Mouse (Mus musculus): ENCODE data around the gene Fblim1. TPM values are rescaled to one million over a fixed set of nuclear protein-coding genes. Genes with fewer than 3 reads are reported as not detected.
"Not testable (repeated sequence)": the region's sequence is repeated elsewhere in the genome, so short reads cannot be mapped to it uniquely, and the experiment has no call there.

Fblim1 gene
- polyA plus RNA-seq, 1 experiment from 2014 or later: 1.7 TPM

DNA sequence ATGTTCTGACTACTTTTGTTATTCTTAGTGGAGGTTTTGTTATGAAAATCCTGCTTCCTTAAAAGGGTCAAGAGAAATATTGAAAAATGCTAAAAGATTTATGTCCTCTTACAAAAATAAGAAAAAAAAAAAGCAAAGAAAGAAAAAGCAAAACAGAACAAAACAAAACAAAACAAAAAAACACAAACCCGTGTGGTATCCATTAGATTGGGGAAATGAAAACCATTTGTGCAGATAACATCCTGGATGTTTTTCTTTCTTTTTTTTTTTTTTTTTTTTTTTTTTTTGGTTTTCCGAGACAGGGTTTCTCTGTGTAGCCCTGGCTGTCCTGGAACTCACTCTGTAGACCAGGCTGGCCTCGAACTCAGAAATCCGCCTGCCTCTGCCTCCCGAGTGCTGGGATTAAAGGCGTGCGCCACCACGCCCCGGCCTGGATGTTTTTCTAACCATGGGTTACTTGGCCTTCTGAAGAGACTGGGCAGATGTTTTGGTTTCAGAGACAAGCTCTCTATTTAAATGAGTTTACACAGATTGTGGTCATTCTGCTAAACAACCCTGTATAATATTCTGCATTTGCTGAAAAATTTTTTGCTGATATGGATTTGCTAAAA is 51.5 kb downstream of the Fblim1 start:
- not testable (repeated sequence) for H3K4me2 ChIP-seq; H3K4me3 ChIP-seq (replicated peaks); H3K27ac ChIP-seq (replicated peaks); H3K9me3 ChIP-seq (replicated peaks); ATAC-seq (ENCODE audit: insufficient read depth); H3K27me3 ChIP-seq; H3K36me3 ChIP-seq (replicated peaks); H3K9ac ChIP-seq
- 80% methylated on average over 8 of the region's 9 CpGs for WGBS (ENCODE audit: insufficient replicate concordance)
- H3K4me1 ChIP-seq (replicated peaks): peaks cover 38% of the 10 kb centered on the region

- Histone ChIP-seq H3K4me3 (replicated peaks) (no peak overlapping the region), H3K9ac (no peak overlapping the region), H3K27me3 (no peaks in the 10 kb centered on the region), H3K9me3 (replicated peaks) (no peaks in the 10 kb centered on the region), H3K4me1 (replicated peaks) (peaks cover 25% of the 10 kb centered on the region), H3K4me2 (no peak overlapping the region; the same call in 1 of the 2 replicates), H3K27ac (replicated peaks) (peak overlapping the region; percentile 45; the same call in 1 of the 2 replicates), H3K36me3 (replicated peaks) (no peaks in the 10 kb centered on the region)
- 4% methylated on average over 2 of the region's 2 CpGs for WGBS (ENCODE audit: insufficient replicate concordance)
- 0 out of 2 replicates have a peak, but pooled peaks have one; percentile 55 for ATAC-seq (ENCODE audit: insufficient read depth)
These were observed 53.4 kb downstream of the Fblim1 start for GRCm38 (mm10) chr4:141552484-141552883.

DNA sequence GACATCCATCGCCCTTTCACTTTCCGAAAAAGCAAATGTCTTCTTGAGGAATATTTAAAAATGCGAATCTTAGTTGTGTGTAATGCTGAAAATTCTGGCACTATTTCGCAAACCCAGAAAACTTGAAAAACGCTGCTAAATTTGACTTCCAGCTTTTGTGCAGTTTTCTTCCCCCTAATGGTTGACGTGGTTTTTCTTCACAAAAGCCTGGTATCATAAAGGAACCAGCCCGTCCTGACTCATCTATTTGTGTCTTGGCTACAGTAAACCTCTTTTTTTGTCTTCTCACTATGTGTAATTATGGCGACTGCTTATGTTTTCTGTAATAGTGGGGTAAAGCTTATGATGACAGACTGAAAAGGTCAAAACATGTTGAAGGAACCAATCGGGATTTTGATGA is 58.6 kb downstream of the Fblim1 start:
- no peaks in the 10 kb centered on the region for H3K36me3 ChIP-seq (replicated peaks)
- H3K27me3 ChIP-seq: no peaks in the 10 kb centered on the region
- H3K27ac ChIP-seq (replicated peaks): peak overlapping the region; percentile 97; the same call in 1 of the 2 replicates
- no peak for ATAC-seq (ENCODE audit: insufficient read depth)
- peak overlapping the region; percentile 97 for H3K4me3 ChIP-seq (replicated peaks)
- H3K9ac ChIP-seq: peak overlapping the region; percentile 83; the same call in 1 of the 2 replicates
- WGBS (ENCODE audit: insufficient replicate concordance): 15% methylated on average over 9 of the region's 9 CpGs
- peak overlapping the region; percentile 96 for H3K4me2 ChIP-seq
- H3K4me1 ChIP-seq (replicated peaks): peaks cover 39% of the 10 kb centered on the region
- no peaks in the 10 kb centered on the region for H3K9me3 ChIP-seq (replicated peaks)

DNA sequence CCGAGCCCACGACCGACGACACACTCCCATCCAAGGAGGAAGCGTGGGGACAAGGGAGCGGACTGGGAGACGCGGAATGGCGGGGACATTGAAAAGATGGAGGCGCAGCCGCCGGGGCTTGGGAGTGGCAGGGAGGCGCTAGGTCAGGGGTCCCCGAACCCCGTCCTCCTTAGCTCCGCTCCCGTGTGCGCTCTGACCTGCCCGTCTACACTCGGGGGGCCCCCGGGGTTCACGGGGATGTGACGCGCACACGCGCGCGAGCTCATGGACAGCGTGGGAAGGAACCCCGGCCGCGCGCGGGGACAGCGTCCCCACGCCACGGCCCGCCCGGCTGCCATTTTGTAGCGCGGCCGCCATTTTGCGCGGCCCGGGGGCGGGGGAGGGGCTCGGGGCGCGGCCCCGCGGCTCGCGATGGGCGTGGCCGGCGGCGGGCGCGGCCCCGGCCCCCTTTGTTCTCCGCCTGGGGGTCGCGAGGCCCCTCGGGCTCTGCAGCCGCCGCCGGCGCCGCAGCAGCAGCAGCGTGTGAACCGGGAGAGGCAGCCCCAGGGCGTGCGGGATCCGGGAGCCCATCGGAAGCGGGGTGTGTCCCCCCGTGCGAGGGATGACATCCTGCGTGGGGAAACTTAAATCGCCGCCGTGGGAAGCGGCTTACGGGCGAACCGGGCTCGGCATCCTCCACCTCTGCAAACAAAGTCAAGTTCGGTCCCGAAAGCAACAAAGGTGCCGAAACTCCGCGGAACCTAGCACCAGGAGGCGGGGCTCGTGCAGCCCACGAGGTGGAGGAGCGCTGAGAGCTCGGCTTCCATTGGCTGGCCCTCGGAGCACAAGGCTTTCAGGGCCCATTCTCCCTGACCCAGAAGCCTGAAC is 59.3 kb downstream of the Fblim1 start:
- Histone ChIP-seq H3K36me3 (replicated peaks) (no peaks in the 10 kb centered on the region), H3K27me3 (no peaks in the 10 kb centered on the region), H3K4me3 (replicated peaks) (peak overlapping the region; percentile 97), H3K4me2 (peak overlapping the region; percentile 96), H3K27ac (replicated peaks) (peak overlapping the region; percentile 97), H3K9me3 (replicated peaks) (no peaks in the 10 kb centered on the region), H3K9ac (peak overlapping the region; percentile 83), H3K4me1 (replicated peaks) (peaks cover 37% of the 10 kb centered on the region)
- ATAC-seq (ENCODE audit: insufficient read depth): peak; percentile 70
- WGBS (ENCODE audit: insufficient replicate concordance): under 1% methylated on average over 89 of the region's 98 CpGs

GRCm38 (mm10) chr4:141545743-141546333 is 60.1 kb downstream of the Fblim1 start:
- ATAC-seq (ENCODE audit: insufficient read depth): peak; percentile 86
- Histone ChIP-seq H3K27ac (replicated peaks) (peak overlapping the region; percentile 97), H3K36me3 (replicated peaks) (no peaks in the 10 kb centered on the region), H3K27me3 (no peaks in the 10 kb centered on the region), H3K9me3 (replicated peaks) (no peaks in the 10 kb centered on the region), H3K4me3 (replicated peaks) (peak overlapping the region; percentile 97), H3K4me1 (replicated peaks) (peaks cover 40% of the 10 kb centered on the region), H3K4me2 (peak overlapping the region; percentile 96), H3K9ac (peak overlapping the region; percentile 83)
- 0% methylated on average over 56 of the region's 56 CpGs for WGBS (ENCODE audit: insufficient replicate concordance)

DNA sequence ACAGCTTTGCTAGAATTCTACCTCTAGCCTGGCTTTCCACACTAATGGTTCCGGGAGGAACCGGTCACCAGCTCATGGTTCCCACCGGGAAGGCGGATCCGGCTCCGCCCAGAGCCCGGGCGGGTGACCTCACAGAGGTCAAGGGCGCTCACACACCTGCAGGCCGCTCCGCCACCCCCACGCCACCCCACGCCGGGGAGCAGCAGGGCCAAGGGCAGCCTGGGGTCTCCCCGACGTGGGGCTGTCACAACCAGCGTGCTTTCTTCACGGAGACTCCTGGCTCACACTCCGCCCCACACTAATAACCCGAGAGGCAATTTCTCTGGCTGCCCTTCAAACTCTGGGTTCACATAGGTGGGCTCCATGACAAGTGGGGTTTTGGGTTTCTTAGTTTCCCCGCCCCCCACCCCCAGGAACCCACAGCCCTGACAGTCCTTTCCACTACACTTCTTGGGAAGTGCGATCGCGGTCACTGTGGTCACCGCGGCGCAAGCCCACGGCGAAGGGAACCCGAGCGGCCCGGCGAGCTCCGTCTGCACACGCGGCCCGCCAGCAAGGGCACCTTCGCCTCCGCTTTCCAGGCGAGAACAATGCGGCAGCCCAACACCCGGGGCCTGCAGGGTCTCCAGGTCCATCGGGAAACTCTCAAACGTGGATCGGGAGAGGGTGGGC is 60.7 kb downstream of the Fblim1 start:
- peak; percentile 20 for ATAC-seq (ENCODE audit: insufficient read depth)
- Histone ChIP-seq H3K9me3 (replicated peaks) (no peaks in the 10 kb centered on the region), H3K4me2 (peak overlapping the region; percentile 96), H3K36me3 (replicated peaks) (no peaks in the 10 kb centered on the region), H3K27ac (replicated peaks) (peak overlapping the region; percentile 97), H3K9ac (peak overlapping the region; percentile 79), H3K4me3 (replicated peaks) (peak overlapping the region; percentile 97), H3K27me3 (no peaks in the 10 kb centered on the region), H3K4me1 (replicated peaks) (peaks cover 45% of the 10 kb centered on the region)
- WGBS (ENCODE audit: insufficient replicate concordance): under 1% methylated on average over 45 of the region's 45 CpGs

- 43% methylated on average over 2 of the region's 2 CpGs for WGBS (ENCODE audit: insufficient replicate concordance)
- no peaks in the 10 kb centered on the region for H3K36me3 ChIP-seq (replicated peaks)
- H3K4me3 ChIP-seq (replicated peaks): peak overlapping the region; percentile 97
- H3K9ac ChIP-seq: no peak overlapping the region; the same call in 1 of the 2 replicates
- no peaks in the 10 kb centered on the region for H3K9me3 ChIP-seq (replicated peaks)
- peaks cover 49% of the 10 kb centered on the region for H3K4me1 ChIP-seq (replicated peaks)
- H3K4me2 ChIP-seq: peak overlapping the region; percentile 96
- H3K27ac ChIP-seq (replicated peaks): no peak overlapping the region
- no peak for ATAC-seq (ENCODE audit: insufficient read depth)
- no peaks in the 10 kb centered on the region for H3K27me3 ChIP-seq
These were observed 61.4 kb downstream of the Fblim1 start for GRCm38 (mm10) chr4:141544536-141544935.

DNA sequence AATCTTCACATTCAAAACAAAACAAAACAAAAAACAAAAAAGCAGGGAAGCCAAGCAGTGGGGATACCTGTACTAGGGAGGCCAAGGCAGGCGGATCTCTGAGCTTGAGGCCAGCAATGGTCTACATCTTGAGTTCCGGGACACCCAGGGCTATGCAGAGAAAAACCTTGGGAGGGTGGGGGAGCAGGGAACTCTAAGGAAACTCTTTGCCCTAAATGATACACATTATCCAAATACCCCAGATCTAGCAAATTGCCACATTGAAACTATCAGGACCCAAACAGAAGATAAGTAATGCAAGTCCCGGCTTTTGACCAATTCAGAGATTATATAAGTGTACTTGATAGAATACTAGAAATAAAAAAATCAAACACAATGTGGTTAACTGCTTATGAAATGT is 62.3 kb downstream of the Fblim1 start:
- no peaks in the 10 kb centered on the region for H3K27me3 ChIP-seq
- no peak overlapping the region for H3K4me2 ChIP-seq
- H3K4me1 ChIP-seq (replicated peaks): peaks cover 56% of the 10 kb centered on the region
- no peak overlapping the region for H3K4me3 ChIP-seq (replicated peaks)
- 47% methylated on average over 3 of the region's 3 CpGs for whole genome bisulfite sequencing (ENCODE audit: insufficient replicate concordance)
- H3K36me3 ChIP-seq (replicated peaks): no peaks in the 10 kb centered on the region
- H3K9me3 ChIP-seq (replicated peaks): no peaks in the 10 kb centered on the region
- ATAC-seq (ENCODE audit: insufficient read depth): no peak
- no peak overlapping the region for H3K27ac ChIP-seq (replicated peaks)
- H3K9ac ChIP-seq: no peak overlapping the region

- 66% methylated on average over 7 of the region's 7 CpGs for WGBS (ENCODE audit: insufficient replicate concordance)
- ATAC-seq (ENCODE audit: insufficient read depth): no peak
- no peaks in the 10 kb centered on the region for H3K36me3 ChIP-seq (replicated peaks)
These were observed 64.0 kb downstream of the Fblim1 start for GRCm38 (mm10) chr4:141541851-141542250.

GRCm38 (mm10) chr4:141540844-141541243 is 65.1 kb downstream of the Fblim1 start:
- Histone ChIP-seq H3K9me3 (replicated peaks) (no peaks in the 10 kb centered on the region), H3K4me3 (replicated peaks) (no peak overlapping the region), H3K36me3 (replicated peaks) (no peaks in the 10 kb centered on the region), H3K4me1 (replicated peaks) (peaks cover 54% of the 10 kb centered on the region), H3K27ac (replicated peaks) (no peak overlapping the region), H3K9ac (no peak overlapping the region), H3K4me2 (no peak overlapping the region), H3K27me3 (no peaks in the 10 kb centered on the region)
- WGBS (ENCODE audit: insufficient replicate concordance): 42% methylated on average over 3 of the region's 3 CpGs
- ATAC-seq (ENCODE audit: insufficient read depth): no peak

More at GRCm38 (mm10) chr4:141541851-141542250, 64.0 kb downstream of the Fblim1 start:
- H3K4me2 ChIP-seq: no peak overlapping the region
- H3K9me3 ChIP-seq (replicated peaks): no peaks in the 10 kb centered on the region
- H3K27ac ChIP-seq (replicated peaks): no peak overlapping the region
- H3K9ac ChIP-seq: no peak overlapping the region
- H3K4me3 ChIP-seq (replicated peaks): no peak overlapping the region
- H3K27me3 ChIP-seq: no peaks in the 10 kb centered on the region
- H3K4me1 ChIP-seq (replicated peaks): peaks cover 44% of the 10 kb centered on the region

Measured in liver, embryonic 15.5 days (tissue).